Mouse (Mus musculus) forebrain, embryonic 10.5 days (tissue): ENCODE data around the gene Bbs9. TPM values are rescaled to one million over a fixed set of nuclear protein-coding genes. Genes with fewer than 3 reads are reported as not detected.

Experiments used
- DNase-seq: peaks from one replicate; pipeline ENCODE4 v3.0.0-alpha.2; 2017; ENCODE audit warnings: low spot score; ENCODE audit errors: extremely low spot score
- H3K27ac ChIP-seq: fragments of 300-500 bp; sonication (generic); 2 replicates; pipeline ENCODE4 v1.5.1; 2016; ENCODE audit warnings: mild to moderate bottlenecking
- H3K27me3 ChIP-seq: fragments of 300-500 bp; sonication (generic); 2 replicates; pipeline ENCODE4 v1.6.1; 2016; ENCODE audit warnings: mild to moderate bottlenecking; ENCODE audit not compliant: poor library complexity, severe bottlenecking
- H3K36me3 ChIP-seq: fragments of 300-500 bp; sonication (generic); replicated peaks from 2 replicates; pipeline ENCODE4 v1.6.1; 2016; ENCODE audit warnings: mild to moderate bottlenecking, moderate library complexity
- H3K4me1 ChIP-seq: fragments of 300-500 bp; sonication (generic); 2 replicates; pipeline ENCODE4 v1.6.1; 2016
- H3K4me3 ChIP-seq: fragments of 300-500 bp; sonication (generic); 2 replicates; pipeline ENCODE4 v1.5.1; 2016; ENCODE audit warnings: mild to moderate bottlenecking, moderate library complexity
- H3K9me3 ChIP-seq: fragments of 300-500 bp; sonication (generic); 2 replicates; pipeline ENCODE4 v1.6.1; 2016; ENCODE audit warnings: mild to moderate bottlenecking, moderate library complexity
- WGBS: fragments of 180-500 bp; shearing (Covaris S2); methylation state at CpG from one replicate; pipeline ENCODE4 v1.1.7; 2016; 5-methylcytosine and 5-hydroxymethylcytosine counted together
- polyA plus RNA-seq: library from polyadenylated mRNA; unstranded; fragments of >200 nt; fragmentation: Nextera tagmentation; extraction: Ambion mirVana; gene quantifications from 2 replicates; pipeline ENCODE4 v1.2.1, GENCODE M21; 2016

Gene Bbs9
- polyA plus RNA-seq, 1 experiment from 2014 or later, result 14.6 TPM

GRCm38 (mm10) chr9:22627912-22628311 lies 152.4 kb downstream of the Bbs9 start:
- WGBS, result 89% methylated on average over 3 of the region's 3 CpGs

GRCm38 (mm10) chr9:22632800-22633485 lies 157.4 kb downstream of the Bbs9 start:
- H3K27ac ChIP-seq, result no peak overlapping the region
- H3K9me3 ChIP-seq, result no peaks in the 10 kb centered on the region
- DNase-seq, result no peak
- no peaks in the 10 kb centered on the region for H3K36me3 ChIP-seq
- 90% methylated on average over 9 of the region's 9 CpGs for WGBS
- no peaks in the 10 kb centered on the region for H3K27me3 ChIP-seq
- no peaks in the 10 kb centered on the region for H3K4me1 ChIP-seq
- H3K4me3 ChIP-seq, result no peak overlapping the region

More at GRCm38 (mm10) chr9:22627912-22628311, 152.4 kb downstream of the Bbs9 start:
- no peaks in the 10 kb centered on the region for H3K36me3 ChIP-seq
- H3K4me1 ChIP-seq, result no peaks in the 10 kb centered on the region
- H3K27ac ChIP-seq, result no peak overlapping the region
- no peak for DNase-seq
- no peak overlapping the region for H3K4me3 ChIP-seq
- H3K9me3 ChIP-seq, result no peaks in the 10 kb centered on the region
- H3K27me3 ChIP-seq, result no peaks in the 10 kb centered on the region

GRCm38 (mm10) chr9:22638502-22638901 lies 163.0 kb downstream of the Bbs9 start:
- 96% methylated on average over 5 of the region's 5 CpGs for WGBS
- Histone ChIP-seq H3K27me3 (no peaks in the 10 kb centered on the region), H3K36me3 (no peaks in the 10 kb centered on the region), H3K27ac (no peak overlapping the region), H3K9me3 (no peaks in the 10 kb centered on the region), H3K4me3 (no peak overlapping the region), H3K4me1 (no peaks in the 10 kb centered on the region)
- no peak for DNase-seq

- no peaks in the 10 kb centered on the region for H3K36me3 ChIP-seq
- WGBS, result 69% methylated on average over 13 of the region's 13 CpGs
- no peak overlapping the region for H3K4me3 ChIP-seq
- no peaks in the 10 kb centered on the region for H3K27me3 ChIP-seq
- no peaks in the 10 kb centered on the region for H3K4me1 ChIP-seq
- no peaks in the 10 kb centered on the region for H3K9me3 ChIP-seq
- no peak overlapping the region for H3K27ac ChIP-seq
- DNase-seq, result no peak
Observed at GRCm38 (mm10) chr9:22640683-22641431, 165.3 kb downstream of the Bbs9 start.

- Histone ChIP-seq H3K27me3 (no peaks in the 10 kb centered on the region), H3K4me1 (no peaks in the 10 kb centered on the region), H3K9me3 (no peaks in the 10 kb centered on the region), H3K36me3 (no peaks in the 10 kb centered on the region), H3K27ac (no peak overlapping the region), H3K4me3 (no peak overlapping the region)
- no peak for DNase-seq
- 94% methylated on average over 6 of the region's 6 CpGs for WGBS
Observed at GRCm38 (mm10) chr9:22645844-22646390, 170.4 kb downstream of the Bbs9 start.

- H3K27me3 ChIP-seq, result no peaks in the 10 kb centered on the region
- H3K4me3 ChIP-seq, result no peak overlapping the region
- H3K4me1 ChIP-seq, result no peaks in the 10 kb centered on the region
- DNase-seq, result no peak
- H3K36me3 ChIP-seq, result no peaks in the 10 kb centered on the region
- WGBS, result 95% methylated on average over 3 of the region's 3 CpGs
- no peaks in the 10 kb centered on the region for H3K9me3 ChIP-seq
- H3K27ac ChIP-seq, result no peak overlapping the region
Observed at GRCm38 (mm10) chr9:22646461-22646860, 170.9 kb downstream of the Bbs9 start.

GRCm38 (mm10) chr9:22648163-22648562 lies 172.6 kb downstream of the Bbs9 start:
- H3K27me3 ChIP-seq, result no peaks in the 10 kb centered on the region
- H3K27ac ChIP-seq, result no peak overlapping the region
- H3K9me3 ChIP-seq, result no peaks in the 10 kb centered on the region
- 94% methylated on average over 3 of the region's 3 CpGs for WGBS
- no peaks in the 10 kb centered on the region for H3K36me3 ChIP-seq
- no peak overlapping the region for H3K4me3 ChIP-seq
- DNase-seq, result no peak
- no peaks in the 10 kb centered on the region for H3K4me1 ChIP-seq

GRCm38 (mm10) chr9:22649606-22650005 lies 174.1 kb downstream of the Bbs9 start:
- 86% methylated on average over 10 of the region's 10 CpGs for WGBS
- DNase-seq, result no peak

GRCm38 (mm10) chr9:22650781-22651180 lies 175.3 kb downstream of the Bbs9 start:
- Histone ChIP-seq H3K36me3 (no peaks in the 10 kb centered on the region), H3K9me3 (no peaks in the 10 kb centered on the region), H3K27ac (no peak overlapping the region), H3K4me1 (peaks cover 8% of the 10 kb centered on the region), H3K4me3 (no peak overlapping the region), H3K27me3 (no peaks in the 10 kb centered on the region)
- 95% methylated on average over 1 of the region's 1 CpGs for WGBS
- DNase-seq, result no peak

More at GRCm38 (mm10) chr9:22649606-22650005, 174.1 kb downstream of the Bbs9 start:
- Histone ChIP-seq H3K27ac (no peak overlapping the region), H3K4me3 (no peak overlapping the region), H3K36me3 (no peaks in the 10 kb centered on the region), H3K4me1 (peaks cover 1% of the 10 kb centered on the region), H3K27me3 (no peaks in the 10 kb centered on the region), H3K9me3 (no peaks in the 10 kb centered on the region)

GRCm38 (mm10) chr9:22651619-22652018 lies 176.1 kb downstream of the Bbs9 start:
- H3K9me3 ChIP-seq, result no peaks in the 10 kb centered on the region
- peaks cover 8% of the 10 kb centered on the region for H3K4me1 ChIP-seq
- H3K36me3 ChIP-seq, result no peaks in the 10 kb centered on the region
- no peak overlapping the region for H3K27ac ChIP-seq
- no peaks in the 10 kb centered on the region for H3K27me3 ChIP-seq
- no peak for DNase-seq
- WGBS, result 92% methylated on average over 3 of the region's 3 CpGs
- H3K4me3 ChIP-seq, result no peak overlapping the region

GRCm38 (mm10) chr9:22654726-22655393 lies 179.3 kb downstream of the Bbs9 start:
- WGBS, result 69% methylated on average over 11 of the region's 11 CpGs
- no peak for DNase-seq
- no peaks in the 10 kb centered on the region for H3K9me3 ChIP-seq

GRCm38 (mm10) chr9:22657216-22657615 lies 181.7 kb downstream of the Bbs9 start:
- DNase-seq, result no peak
- Histone ChIP-seq H3K4me1 (peaks cover 8% of the 10 kb centered on the region), H3K27ac (no peak overlapping the region), H3K4me3 (no peak overlapping the region), H3K27me3 (no peaks in the 10 kb centered on the region), H3K9me3 (no peaks in the 10 kb centered on the region), H3K36me3 (no peaks in the 10 kb centered on the region)
- 91% methylated on average over 5 of the region's 5 CpGs for WGBS

More at GRCm38 (mm10) chr9:22654726-22655393, 179.3 kb downstream of the Bbs9 start:
- H3K27me3 ChIP-seq, result no peaks in the 10 kb centered on the region
- H3K27ac ChIP-seq, result no peak overlapping the region
- no peak overlapping the region for H3K4me3 ChIP-seq
- H3K36me3 ChIP-seq, result no peaks in the 10 kb centered on the region
- H3K4me1 ChIP-seq, result peaks cover 8% of the 10 kb centered on the region
